Comparison of ENCODE assay signal across 13 mouse cellular contexts in the genomic region with DNA sequence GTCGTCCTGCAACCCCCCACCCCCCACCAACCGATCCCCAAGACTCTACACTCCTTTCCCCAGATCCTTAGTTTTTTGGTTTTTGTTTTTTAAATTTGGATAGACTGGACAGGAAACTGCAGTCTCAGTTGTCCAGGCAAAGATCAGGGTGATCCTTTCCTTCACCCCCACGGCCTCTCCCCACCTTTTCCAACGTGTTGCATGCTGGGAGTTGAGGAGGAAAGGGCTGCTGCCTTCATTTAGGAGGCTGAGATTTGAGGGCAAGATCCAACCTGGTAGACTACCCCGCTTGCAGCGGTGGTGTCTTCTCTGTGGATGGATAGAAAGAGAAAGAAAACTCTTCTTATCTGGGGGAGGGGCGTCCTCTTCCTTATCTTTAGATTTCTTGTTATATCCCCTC. TPM values are rescaled to one million over a fixed set of nuclear protein-coding genes. Genes with fewer than 3 reads are reported as not detected.
DNase-seq lines count a peak whose midpoint lies in the region; ATAC-seq and TF ChIP-seq lines count a peak whose summit lies in the region.
"Had no signal": no experiment of that assay in that cellular context is flagged by ENCODE, and none has a peak within 500 bp of the region (broad histone marks: within the 10 kb centered on the region; RNA-seq: fewer than 3 reads in every experiment).

No protein-coding gene starts in this region.

- peak; percentile 29 for DNase-seq in cerebellum, adult 11 months
- DNase-seq in cerebellum, postnatal 4 days (ENCODE audit: low spot score in 2 of 2) = no peak
- DNase-seq in cerebellum, postnatal 10 days = peak; percentile 17 to 36
- peak; percentile 38 for DNase-seq in forebrain, postnatal 0 days
- DNase-seq in urinary bladder, postnatal 4 days (ENCODE audit: low spot score in 2 of 2) = no peak
- DNase-seq in frontal cortex, adult 2 months (ENCODE audit: extremely low spot score in 1 of 2, low spot score in 1 of 2) = no peak
- DNase-seq in frontal cortex, postnatal 14 days (ENCODE audit: low spot score in 2 of 2) = no peak
- DNase-seq: adrenal gland, postnatal 36 days; kidney, postnatal 14 days had no signal

- H3K9ac ChIP-seq in forebrain, postnatal 0 days = peak overlapping the region; percentile 88
- H3K9ac ChIP-seq in midbrain, embryonic 15.5 days = peak overlapping the region; percentile 91
- H3K9ac ChIP-seq: heart, embryonic 13.5 days; limb, embryonic 12.5 days had no signal

- peaks cover 18% of the 10 kb centered on the region for H3K4me1 ChIP-seq in forebrain, postnatal 0 days (ENCODE audit: insufficient read depth)
- H3K4me1 ChIP-seq in midbrain, embryonic 15.5 days = peaks cover 51% of the 10 kb centered on the region

- H3K36me3 ChIP-seq in forebrain, postnatal 0 days (ENCODE audit: insufficient read depth) = no peaks in the 10 kb centered on the region
- no peaks in the 10 kb centered on the region for H3K36me3 ChIP-seq in midbrain, embryonic 15.5 days (replicated peaks)
- H3K36me3 ChIP-seq: heart, embryonic 13.5 days; limb, embryonic 12.5 days had no signal

- peaks cover 6% of the 10 kb centered on the region for H3K27me3 ChIP-seq in forebrain, postnatal 0 days (ENCODE audit: insufficient read depth, low read length)
- no peaks in the 10 kb centered on the region for H3K27me3 ChIP-seq in midbrain, embryonic 15.5 days (replicated peaks)

- H3K4me3 ChIP-seq in forebrain, postnatal 0 days (ENCODE audit: low read depth, low read length) = peak overlapping the region; percentile 79
- peak overlapping the region; percentile 73 for H3K4me3 ChIP-seq in midbrain, embryonic 15.5 days

- H3K4me2 ChIP-seq in forebrain, postnatal 0 days (ENCODE audit: low read depth) = peak overlapping the region; percentile 68
- peak overlapping the region; percentile 92 for H3K4me2 ChIP-seq in midbrain, embryonic 15.5 days

- no peak for ATAC-seq in forebrain, postnatal 0 days
- no peak for ATAC-seq in midbrain, embryonic 15.5 days (replicated peaks)
- ATAC-seq: lung, postnatal 0 days had no signal

- H3K27ac ChIP-seq in forebrain, postnatal 0 days (ENCODE audit: low read depth, low read length) = no peak overlapping the region
- H3K27ac ChIP-seq in midbrain, embryonic 15.5 days = no peak overlapping the region
- H3K27ac ChIP-seq: heart, embryonic 13.5 days; limb, embryonic 12.5 days had no signal

- no peak for TF ChIP-seq CTCF in forebrain, postnatal 0 days (IDR thresholded peaks at IDR 0.05; ENCODE audit: low read depth)

- WGBS in forebrain, postnatal 0 days = under 1% methylated on average over 7 of the region's 7 CpGs
- WGBS in midbrain, embryonic 15.5 days = 0% methylated on average over 7 of the region's 7 CpGs

- H3K9me3 ChIP-seq in forebrain, postnatal 0 days (ENCODE audit: low read length) = no peaks in the 10 kb centered on the region
- no peaks in the 10 kb centered on the region for H3K9me3 ChIP-seq in midbrain, embryonic 15.5 days
- H3K9me3 ChIP-seq: heart, embryonic 13.5 days; limb, embryonic 12.5 days had no signal

RNA-seq across cellular contexts. Expression of gene Cdk5r2, which starts 2.1 kb away (rescaled TPM):
- total RNA-seq in forebrain, postnatal 0 days (2014; rRNA removed) = 24.2 and 27.2 TPM in 2 replicates
- polyA plus RNA-seq in forebrain, postnatal 0 days (2015; fragmentation: Nextera tagmentation; extraction: Ambion mirVana) = 9.7 and 10.0 TPM in 2 replicates
- 9.1 and 9.7 TPM in 2 replicates for polyA plus RNA-seq in midbrain, embryonic 15.5 days (2015; fragmentation: Nextera tagmentation; extraction: Ambion mirVana)
- 224 and 291 TPM in 2 replicates for polyA plus RNA-seq in frontal cortex, adult 2 months (2012; rRNA removed)
- polyA plus RNA-seq: heart, embryonic 13.5 days; limb, embryonic 12.5 days; lung, postnatal 0 days had no signal

RNA-seq across cellular contexts. Expression of gene Fev, which starts 28.4 kb away (rescaled TPM):
- not detected in 2 replicates for total RNA-seq in forebrain, postnatal 0 days (2014; rRNA removed)
- not detected in 2 replicates for polyA plus RNA-seq in forebrain, postnatal 0 days (2015; fragmentation: Nextera tagmentation; extraction: Ambion mirVana)
- polyA plus RNA-seq in midbrain, embryonic 15.5 days (2015; fragmentation: Nextera tagmentation; extraction: Ambion mirVana) = 1.8 TPM in 2 replicates
- not detected in 2 replicates for polyA plus RNA-seq in frontal cortex, adult 2 months (2012; rRNA removed)
- polyA plus RNA-seq: lung, postnatal 0 days had no signal

RNA-seq across cellular contexts. Expression of gene Cryba2, which starts 36.2 kb away (rescaled TPM):
- total RNA-seq in forebrain, postnatal 0 days (2014; rRNA removed) = not detected in 2 replicates
- not detected in 2 replicates for polyA plus RNA-seq in forebrain, postnatal 0 days (2015; fragmentation: Nextera tagmentation; extraction: Ambion mirVana)
- polyA plus RNA-seq in midbrain, embryonic 15.5 days (2015; fragmentation: Nextera tagmentation; extraction: Ambion mirVana) = 0.38 and 0.72 TPM in 2 replicates
- 0.36 and 0.48 TPM in 2 replicates for polyA plus RNA-seq in frontal cortex, adult 2 months (2012; rRNA removed)
- polyA plus RNA-seq: heart, embryonic 13.5 days; limb, embryonic 12.5 days; lung, postnatal 0 days had no signal

Comparison
In these comparisons a context has a peak if more than half of its experiments do, and no peak if none do; other contexts are left out.
1. DNase-seq: peak in cerebellum, adult 11 months (single experiment), cerebellum, postnatal 10 days (2 of 2) and forebrain, postnatal 0 days (single experiment); none in cerebellum, postnatal 4 days (0 of 2), urinary bladder, postnatal 4 days (0 of 2), frontal cortex, adult 2 months (0 of 2) and frontal cortex, postnatal 14 days (0 of 2).
2. RNA of gene Cdk5r2, which starts 2.1 kb away (polyA plus RNA-seq): 224 to 291 TPM in frontal cortex, adult 2 months; 9.7 to 10.0 TPM in forebrain, postnatal 0 days and 9.1 to 9.7 TPM in midbrain, embryonic 15.5 days; every median in the first group is over 10 times any median in the second.